Mouse (Mus musculus): ENCODE results near the gene Cenpt. TPM values are rescaled to one million over a fixed set of nuclear protein-coding genes. Genes with fewer than 3 reads are reported as not detected.

Gene Cenpt
- total and polyA plus RNA-seq, 3 experiments, result 12.7 to 31.4 (median 14.6) TPM

GRCm38 (mm10) chr8:105826861-105827848 lies 25.9 kb downstream of the Cenpt start, which contains the start of the genes Ranbp10 and Tsnaxip1:
Gene Ranbp10 (minus strand): TSS chr8:105827350.
Gene Tsnaxip1 (plus strand): TSS chr8:105827731.
- TF ChIP-seq POLR2AphosphoS5 (IDR thresholded peaks at IDR 0.05; ENCODE audit: insufficient replicate concordance, low read depth, low read length), result peak; percentile 62; the same call in 1 of the 2 replicates
- no peak for TF ChIP-seq GATA2 (IDR thresholded peaks at IDR 0.05; ENCODE audit: borderline replicate concordance, low read depth, low read length)
- TF ChIP-seq CTCF (IDR thresholded peaks at IDR 0.05; ENCODE audit: low read depth, low read length), result no peak
- TF ChIP-seq TAL1 (conservative IDR thresholded peaks at IDR 0.05; ENCODE audit: low read depth, low read length), result no peak
- ATAC-seq (ENCODE audit: extremely low read depth, insufficient number of reproducible peaks, low FRiP score, poor library complexity, severe bottlenecking) (peak; percentile 90), DNase-seq (ENCODE audit: low spot score) (peak; percentile 80)
- H3K9me3 ChIP-seq (replicated peaks), result no peaks in the 10 kb centered on the region
- peaks cover 33% of the 10 kb centered on the region for H3K36me3 ChIP-seq (replicated peaks)
- H3K27me3 ChIP-seq (ENCODE audit: insufficient read depth, low read length), result no peaks in the 10 kb centered on the region
- H3K4me3 ChIP-seq (ENCODE audit: low read depth, low read length), result peak within 1 kb of the TSS; percentile 79
- H3K4me1 ChIP-seq (ENCODE audit: insufficient read depth, low read depth, low read length), result peaks cover 48% of the 10 kb centered on the region

DNA sequence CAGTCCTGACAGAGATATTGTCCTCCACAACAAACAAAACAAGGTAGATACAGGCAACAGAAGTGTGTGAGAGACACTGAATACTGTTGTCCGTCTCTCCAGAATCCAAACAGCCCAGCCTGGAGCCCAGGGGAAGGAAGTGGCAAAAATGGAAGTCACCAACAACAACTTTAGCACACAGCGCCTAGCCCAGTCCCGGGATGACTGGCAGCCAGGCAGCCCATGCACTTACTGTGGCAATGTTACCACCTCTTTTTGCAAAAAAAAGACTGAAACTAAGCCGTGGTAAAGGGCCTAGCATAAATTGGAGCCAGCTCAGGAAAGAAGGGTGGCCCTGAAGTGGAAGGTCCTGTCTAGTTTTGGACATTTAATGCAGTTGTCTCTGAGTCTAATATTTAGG lies 26.7 kb downstream of the Cenpt start:
- no peak for ATAC-seq (ENCODE audit: extremely low read depth, insufficient number of reproducible peaks, low FRiP score, poor library complexity, severe bottlenecking)
- no peak for DNase-seq (ENCODE audit: low spot score)
- Histone ChIP-seq H3K27me3 (ENCODE audit: insufficient read depth, low read length) (no peaks in the 10 kb centered on the region), H3K4me3 (ENCODE audit: low read depth, low read length) (peak overlapping the region; percentile 79), H3K36me3 (replicated peaks) (peaks cover 40% of the 10 kb centered on the region), H3K4me1 (ENCODE audit: insufficient read depth, low read depth, low read length) (peaks cover 55% of the 10 kb centered on the region), H3K9me3 (replicated peaks) (no peaks in the 10 kb centered on the region)
- no peak for TF ChIP-seq CTCF (IDR thresholded peaks at IDR 0.05; ENCODE audit: low read depth, low read length)
- no peak for TF ChIP-seq GATA1 (IDR thresholded peaks at IDR 0.05; ENCODE audit: borderline replicate concordance, low read length)
- TF ChIP-seq GATA2 (IDR thresholded peaks at IDR 0.05; ENCODE audit: borderline replicate concordance, low read depth, low read length), result no peak
- no peak for TF ChIP-seq POLR2AphosphoS5 (IDR thresholded peaks at IDR 0.05; ENCODE audit: insufficient replicate concordance, low read depth, low read length)
- TF ChIP-seq TAL1 (conservative IDR thresholded peaks at IDR 0.05; ENCODE audit: low read depth, low read length), result no peak

DNA sequence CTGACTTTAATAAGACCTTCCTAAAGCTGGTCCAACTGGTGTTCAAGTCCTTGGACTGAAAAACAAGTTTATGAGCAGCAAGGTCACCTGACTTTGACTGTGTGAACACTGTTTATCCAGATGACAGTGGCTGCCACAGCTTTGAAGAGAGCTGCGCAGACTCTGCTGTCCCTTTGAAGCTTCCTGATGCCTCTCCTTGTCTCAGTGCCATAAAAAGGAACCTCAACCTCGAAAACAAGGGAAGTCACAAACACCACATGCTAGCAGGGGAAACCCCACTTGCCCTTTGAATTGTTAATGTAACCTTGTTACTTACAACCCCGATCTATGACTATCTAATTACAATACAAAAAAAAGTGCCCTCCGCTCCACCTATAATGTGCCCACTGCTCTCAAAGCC lies 27.6 kb downstream of the Cenpt start:
- TF ChIP-seq TAL1 (conservative IDR thresholded peaks at IDR 0.05; ENCODE audit: low read depth, low read length), result no peak
- no peak for TF ChIP-seq GATA2 (IDR thresholded peaks at IDR 0.05; ENCODE audit: borderline replicate concordance, low read depth, low read length)
- no peak for TF ChIP-seq CTCF (IDR thresholded peaks at IDR 0.05; ENCODE audit: low read depth, low read length)
- no peak for TF ChIP-seq GATA1 (IDR thresholded peaks at IDR 0.05; ENCODE audit: borderline replicate concordance, low read length)
- TF ChIP-seq POLR2AphosphoS5 (IDR thresholded peaks at IDR 0.05; ENCODE audit: insufficient replicate concordance, low read depth, low read length), result no peak
- DNase-seq (ENCODE audit: low spot score) (no peak), ATAC-seq (ENCODE audit: extremely low read depth, insufficient number of reproducible peaks, low FRiP score, poor library complexity, severe bottlenecking) (no peak)
- Histone ChIP-seq H3K36me3 (replicated peaks) (peaks cover 49% of the 10 kb centered on the region), H3K27me3 (ENCODE audit: insufficient read depth, low read length) (no peaks in the 10 kb centered on the region), H3K9me3 (replicated peaks) (no peaks in the 10 kb centered on the region), H3K4me3 (ENCODE audit: low read depth, low read length) (peak overlapping the region; percentile 79), H3K4me1 (ENCODE audit: insufficient read depth, low read depth, low read length) (peaks cover 64% of the 10 kb centered on the region)

GRCm38 (mm10) chr8:105820925-105821324 lies 32.2 kb downstream of the Cenpt start:
- DNase-seq (ENCODE audit: low spot score) (peak; percentile 80), ATAC-seq (ENCODE audit: extremely low read depth, insufficient number of reproducible peaks, low FRiP score, poor library complexity, severe bottlenecking) (peak; percentile 95)
- Histone ChIP-seq H3K4me3 (ENCODE audit: low read depth, low read length) (peak overlapping the region; percentile 41; the same call in 1 of the 2 replicates), H3K4me1 (ENCODE audit: insufficient read depth, low read depth, low read length) (peaks cover 84% of the 10 kb centered on the region), H3K36me3 (replicated peaks) (peaks cover 83% of the 10 kb centered on the region), H3K27me3 (ENCODE audit: insufficient read depth, low read length) (no peaks in the 10 kb centered on the region), H3K9me3 (replicated peaks) (no peaks in the 10 kb centered on the region)
- TF ChIP-seq TAL1 (conservative IDR thresholded peaks at IDR 0.05; ENCODE audit: low read depth, low read length) (peak; percentile 98), POLR2AphosphoS5 (IDR thresholded peaks at IDR 0.05; ENCODE audit: insufficient replicate concordance, low read depth, low read length) (no peak), GATA2 (IDR thresholded peaks at IDR 0.05; ENCODE audit: borderline replicate concordance, low read depth, low read length) (peak; percentile 82; the same call in 1 of the 2 replicates)

DNA sequence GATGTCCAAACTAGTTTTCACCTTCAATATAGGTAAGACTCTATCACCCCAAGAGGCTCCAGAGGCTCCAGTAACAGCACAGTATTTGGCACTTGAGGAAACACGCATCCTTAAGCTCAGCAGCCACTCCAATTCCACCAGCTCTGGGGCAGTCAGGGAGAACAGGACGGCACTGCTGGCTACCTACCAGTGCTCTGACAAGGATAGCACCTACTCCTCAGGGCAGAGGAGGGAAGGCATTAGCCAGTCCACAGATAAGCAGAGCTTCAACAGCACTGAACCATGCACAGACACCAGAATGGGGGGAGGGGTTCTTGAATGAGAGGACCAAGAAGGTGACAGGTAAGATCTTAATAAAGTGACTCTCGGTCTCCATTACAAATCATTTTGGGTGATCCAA lies 33.4 kb downstream of the Cenpt start:
- TF ChIP-seq GATA2 (IDR thresholded peaks at IDR 0.05; ENCODE audit: borderline replicate concordance, low read depth, low read length) (no peak), TAL1 (conservative IDR thresholded peaks at IDR 0.05; ENCODE audit: low read depth, low read length) (no peak), POLR2AphosphoS5 (IDR thresholded peaks at IDR 0.05; ENCODE audit: insufficient replicate concordance, low read depth, low read length) (no peak), CTCF (IDR thresholded peaks at IDR 0.05; ENCODE audit: low read depth, low read length) (no peak), GATA1 (IDR thresholded peaks at IDR 0.05; ENCODE audit: borderline replicate concordance, low read length) (no peak)
- ATAC-seq (ENCODE audit: extremely low read depth, insufficient number of reproducible peaks, low FRiP score, poor library complexity, severe bottlenecking) (no peak), DNase-seq (ENCODE audit: low spot score) (no peak)
- Histone ChIP-seq H3K4me1 (ENCODE audit: insufficient read depth, low read depth, low read length) (peaks cover 81% of the 10 kb centered on the region), H3K27me3 (ENCODE audit: insufficient read depth, low read length) (no peaks in the 10 kb centered on the region), H3K36me3 (replicated peaks) (peaks cover 81% of the 10 kb centered on the region), H3K9me3 (replicated peaks) (no peaks in the 10 kb centered on the region), H3K4me3 (ENCODE audit: low read depth, low read length) (no peak overlapping the region; the same call in 1 of the 2 replicates)

DNA sequence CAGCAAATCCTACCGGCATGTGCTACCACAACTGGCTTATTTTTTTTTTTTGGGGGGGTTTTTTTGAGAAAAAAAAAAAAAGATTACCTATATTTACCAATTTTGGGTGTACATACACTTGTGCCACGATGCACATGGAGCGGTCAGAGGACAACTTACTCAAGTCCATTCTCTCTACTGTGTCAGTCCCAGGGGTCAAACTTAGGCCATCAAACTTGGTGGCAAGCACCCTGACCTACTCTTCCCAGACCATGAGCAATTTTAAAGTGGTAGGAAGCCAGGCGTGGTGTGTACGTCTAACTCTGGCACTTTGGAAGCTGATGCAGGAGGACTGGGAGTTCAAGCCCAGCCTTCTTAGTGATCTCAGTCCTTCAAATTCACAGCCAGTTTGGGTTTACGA lies 39.8 kb downstream of the Cenpt start:
- Histone ChIP-seq H3K27me3 (ENCODE audit: insufficient read depth, low read length) (no peaks in the 10 kb centered on the region), H3K4me3 (ENCODE audit: low read depth, low read length) (no peak overlapping the region), H3K4me1 (ENCODE audit: insufficient read depth, low read depth, low read length) (peaks cover 79% of the 10 kb centered on the region), H3K36me3 (replicated peaks) (peaks cover 77% of the 10 kb centered on the region), H3K9me3 (replicated peaks) (no peaks in the 10 kb centered on the region)
- DNase-seq (ENCODE audit: low spot score) (no peak), ATAC-seq (ENCODE audit: extremely low read depth, insufficient number of reproducible peaks, low FRiP score, poor library complexity, severe bottlenecking) (no peak)
- TF ChIP-seq CTCF (IDR thresholded peaks at IDR 0.05; ENCODE audit: low read depth, low read length), result no peak
- TF ChIP-seq TAL1 (conservative IDR thresholded peaks at IDR 0.05; ENCODE audit: low read depth, low read length), result no peak
- TF ChIP-seq GATA1 (IDR thresholded peaks at IDR 0.05; ENCODE audit: borderline replicate concordance, low read length), result no peak
- TF ChIP-seq GATA2 (IDR thresholded peaks at IDR 0.05; ENCODE audit: borderline replicate concordance, low read depth, low read length), result no peak
- TF ChIP-seq POLR2AphosphoS5 (IDR thresholded peaks at IDR 0.05; ENCODE audit: insufficient replicate concordance, low read depth, low read length), result no peak

All from G1E (cell line).